1 mouse cellular context compared by ENCODE assay signal in genomic region chr19:8870381-8870780, GRCm38 (mm10).
TF ChIP-seq lines count a peak whose summit lies in the region.

No protein-coding gene starts in this region.

TF ChIP-seq in MEL, 35 proteins besides CTCF, POLR2A, EP300 and RAD21:
- TF ChIP-seq ZNF384 (IDR thresholded peaks at IDR 0.05; ENCODE audit: low read depth, low read length) = peak; percentile 50
